Mouse (Mus musculus): Measurements from ENCODE around the gene Cyp11a1.

DNA sequence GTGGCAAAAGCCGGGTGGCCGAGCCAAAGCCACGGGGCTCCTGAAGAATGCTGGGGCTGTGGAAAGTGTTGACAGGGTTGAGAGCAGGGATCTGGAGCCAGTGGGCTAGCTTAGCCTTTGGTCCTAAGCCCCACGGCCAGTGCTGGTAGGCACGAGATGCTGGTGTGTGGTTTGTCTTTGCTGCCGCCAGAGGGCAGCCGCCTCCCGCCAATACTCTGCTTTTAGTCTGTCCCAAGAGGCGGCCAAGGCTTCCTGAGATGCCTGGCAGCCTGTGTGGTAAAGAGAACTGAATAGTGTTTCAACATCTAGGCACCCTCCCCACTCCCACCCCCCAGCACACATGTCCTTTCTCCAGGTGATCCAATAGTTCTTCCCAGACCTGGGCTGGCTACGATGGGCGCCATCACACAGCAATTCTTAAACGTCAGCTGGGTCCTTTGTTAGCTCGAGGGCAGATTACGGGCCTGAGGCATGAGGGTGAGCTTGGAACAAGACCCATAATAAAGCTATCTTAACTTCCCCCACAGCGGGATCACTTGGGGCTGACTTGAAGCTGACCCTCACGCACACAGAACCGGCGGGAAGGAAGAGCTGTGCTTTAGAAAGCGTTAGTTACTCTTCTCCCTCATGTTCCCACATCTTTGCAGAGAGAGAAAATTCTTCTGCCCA, 32.4 kb downstream of the Cyp11a1 start:
- TF ChIP-seq CTCF (IDR thresholded peaks at IDR 0.05; ENCODE audit: extremely low read depth, insufficient read depth, insufficient read length, insufficient replicate concordance) (peak; percentile 92), POLR2A (IDR thresholded peaks at IDR 0.05; ENCODE audit: low read depth, low read length) (no peak)
